Mouse (Mus musculus) erythroblast, adult 5-6 weeks (primary cell): ENCODE measurements around the gene Tmem222. TPM values are rescaled to one million over a fixed set of nuclear protein-coding genes. Genes with fewer than 3 reads are reported as not detected.

ENCODE experiments used
- ATAC-seq: replicated peaks from 2 replicates; pipeline ENCODE4 v1.8.0; 2016; ENCODE audit warnings: moderate number of reproducible peaks, mild to moderate bottlenecking, moderate TSS enrichment, inconsistent platforms; ENCODE audit not compliant: poor library complexity, low FRiP score, severe bottlenecking
- total RNA-seq, 2 experiments: library from RNA; stranded (forward) in 1 of 2; stranded (reverse) in 1 of 2; fragments of 150-400 nt in 1 of 2; fragments of 200-764, 138-1000 nt in 1 of 2; gene quantifications; 2 replicates each; pipeline versions ENCODE4 v1.2.3 to v1.2.4; 2015 to 2017; ENCODE audit warnings: low replicate concordance in 2 of 2

Gene Tmem222
- total RNA-seq, 2 experiments from 2014 or later: 6.7 to 22.3 TPM

DNA sequence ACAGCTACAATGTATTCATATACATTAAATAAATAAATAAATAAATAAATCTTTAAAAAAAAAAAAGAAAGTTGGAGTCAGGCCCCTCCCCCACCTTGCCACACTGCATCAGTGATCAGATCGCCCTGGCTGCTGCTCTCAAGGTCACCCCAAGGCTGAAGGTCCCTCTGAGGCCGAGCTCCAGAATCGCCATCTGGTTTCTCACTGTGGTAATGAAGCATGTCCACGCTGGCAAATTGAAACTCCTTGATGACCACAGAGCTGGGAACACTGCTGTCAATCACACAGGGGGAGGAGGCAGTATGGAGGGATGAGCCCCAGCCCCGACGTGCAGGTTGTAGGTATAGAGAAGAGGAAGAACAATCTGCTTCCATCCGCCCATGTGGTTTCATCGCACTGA, 50.0 kb downstream of the Tmem222 start:
- no peak for ATAC-seq

GRCm38 (mm10) chr4:133226073-133226472, 51.5 kb downstream of the Tmem222 start:
- no peak for ATAC-seq

- ATAC-seq: no peak
Observed at GRCm38 (mm10) chr4:133223875-133224274, 53.7 kb downstream of the Tmem222 start.

DNA sequence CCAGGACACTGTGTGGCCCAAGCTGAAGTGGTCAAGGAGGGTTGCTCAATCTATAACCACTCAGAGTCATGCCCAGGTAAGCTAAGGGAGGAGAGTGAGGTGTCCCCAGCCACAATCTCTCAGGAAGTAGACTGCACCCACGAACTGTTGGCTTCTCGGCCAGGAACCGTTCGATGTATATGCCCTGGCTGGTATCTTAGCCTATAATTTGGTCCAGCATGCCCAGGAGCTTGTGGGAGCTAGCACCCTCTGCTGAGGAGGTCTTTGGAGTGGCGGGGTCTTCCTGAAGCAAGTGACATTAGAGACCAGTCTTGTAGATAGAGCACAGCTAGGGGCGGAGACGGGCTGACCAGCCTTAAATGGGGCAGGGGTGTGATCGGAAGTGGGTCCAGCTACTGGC, 55.9 kb downstream of the Tmem222 start:
- no peak for ATAC-seq

DNA sequence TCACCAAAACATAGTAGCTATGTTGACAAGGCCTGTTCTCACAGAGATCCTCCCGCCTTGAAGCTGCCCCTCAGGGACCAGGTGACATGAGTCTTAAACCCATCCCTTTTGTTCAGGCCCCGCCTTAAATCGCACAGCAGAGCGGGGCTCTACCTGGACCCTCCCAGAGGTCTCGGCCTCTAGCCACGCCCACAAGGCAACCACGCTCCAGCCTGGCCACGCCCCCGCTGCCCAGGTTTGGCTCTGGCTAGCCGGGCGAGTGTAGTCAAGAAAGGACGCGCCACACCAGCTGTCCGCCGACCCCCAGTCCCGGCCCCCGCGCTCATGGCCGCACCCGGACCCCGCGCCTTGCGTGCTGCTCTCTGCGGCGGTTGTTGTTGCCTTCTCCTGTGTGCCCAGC, 56.9 kb downstream of the Tmem222 start:
- no peak for ATAC-seq

GRCm38 (mm10) chr4:133218745-133219144, 58.8 kb downstream of the Tmem222 start:
- ATAC-seq: no peak

DNA sequence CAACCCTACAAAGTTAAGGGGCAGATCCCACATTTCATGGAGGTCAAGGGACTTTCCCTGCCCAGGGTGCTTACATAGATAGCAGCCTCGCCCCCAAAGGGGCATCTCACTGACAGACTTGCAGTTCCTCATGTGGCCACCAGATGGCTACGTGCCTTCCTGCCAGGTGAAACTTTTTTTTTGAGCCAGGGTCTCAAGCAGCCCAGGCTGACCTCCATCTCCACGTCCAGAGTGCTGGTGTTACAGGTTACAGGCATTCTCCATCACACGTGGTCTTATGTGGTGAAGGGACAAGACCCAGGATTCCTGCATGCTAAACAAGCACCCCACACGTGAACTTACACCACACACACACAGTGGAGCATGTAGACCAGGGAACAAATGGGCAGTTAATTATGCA, 60.0 kb downstream of the Tmem222 start:
- peak; percentile 44 for ATAC-seq

Other genes starting within 250 kb of the Tmem222 start
- 49.6 and 78.6 TPM in 2 replicates for gene Wasf2, start 147.3 kb downstream of the Tmem222 start, total RNA-seq (2015; ENCODE audit: low replicate concordance)
- gene Wasf2, start 147.3 kb downstream of the Tmem222 start, total RNA-seq (2017; ENCODE audit: low replicate concordance): 40.3 and 58.8 TPM in 2 replicates
- not detected in 2 replicates for gene Cd164l2, start 65.7 kb downstream of the Tmem222 start, total RNA-seq (2015; ENCODE audit: low replicate concordance)
- not detected in 2 replicates for gene Cd164l2, start 65.7 kb downstream of the Tmem222 start, total RNA-seq (2017; ENCODE audit: low replicate concordance)
- gene Gpr3, start 65.3 kb downstream of the Tmem222 start, total RNA-seq (2015; ENCODE audit: low replicate concordance): not detected in 2 replicates
- not detected in 2 replicates for gene Gpr3, start 65.3 kb downstream of the Tmem222 start, total RNA-seq (2017; ENCODE audit: low replicate concordance)
- 0.96 and 4.6 TPM in 2 replicates for gene Map3k6, start 37.0 kb downstream of the Tmem222 start, total RNA-seq (2015; ENCODE audit: low replicate concordance)
- gene Map3k6, start 37.0 kb downstream of the Tmem222 start, total RNA-seq (2017; ENCODE audit: low replicate concordance): 0.42 TPM in 1 of 2 replicates, not detected in the other
- 0.96 and 1.0 TPM in 2 replicates for gene Sytl1, start 14.7 kb downstream of the Tmem222 start, total RNA-seq (2015; ENCODE audit: low replicate concordance)
- 0.28 and 1.4 TPM in 2 replicates for gene Sytl1, start 14.7 kb downstream of the Tmem222 start, total RNA-seq (2017; ENCODE audit: low replicate concordance)
- 8.6 and 9.6 TPM in 2 replicates for gene Wdtc1, start 75.7 kb upstream of the Tmem222 start, total RNA-seq (2015; ENCODE audit: low replicate concordance)
- 8.4 and 18.3 TPM in 2 replicates for gene Wdtc1, start 75.7 kb upstream of the Tmem222 start, total RNA-seq (2017; ENCODE audit: low replicate concordance)
- 6.5 and 9.8 TPM in 2 replicates for gene Slc9a1, start 91.9 kb upstream of the Tmem222 start, total RNA-seq (2015; ENCODE audit: low replicate concordance)
- 5.9 and 8.3 TPM in 2 replicates for gene Slc9a1, start 91.9 kb upstream of the Tmem222 start, total RNA-seq (2017; ENCODE audit: low replicate concordance)
- not detected in 2 replicates for gene Tent5b, start 202.3 kb upstream of the Tmem222 start, total RNA-seq (2015; ENCODE audit: low replicate concordance)
- gene Tent5b, start 202.3 kb upstream of the Tmem222 start, total RNA-seq (2017; ENCODE audit: low replicate concordance): not detected in 2 replicates
- gene Trnp1, start 220.8 kb upstream of the Tmem222 start, total RNA-seq (2015; ENCODE audit: low replicate concordance): not detected in 2 replicates
- gene Trnp1, start 220.8 kb upstream of the Tmem222 start, total RNA-seq (2017; ENCODE audit: low replicate concordance): not detected in 2 replicates
- gene Kdf1, start 241.2 kb upstream of the Tmem222 start, total RNA-seq (2015; ENCODE audit: low replicate concordance): not detected in 2 replicates
- not detected in 2 replicates for gene Kdf1, start 241.2 kb upstream of the Tmem222 start, total RNA-seq (2017; ENCODE audit: low replicate concordance)